Comparison of ENCODE assay signal across 28 mouse cellular contexts in genomic region chr15:81955414-81955813, GRCm38 (mm10). TPM values are rescaled to one million over a fixed set of nuclear protein-coding genes. Genes with fewer than 3 reads are reported as not detected.
DNase-seq lines count a peak whose midpoint lies in the region; ATAC-seq and TF ChIP-seq lines count a peak whose summit lies in the region.
"Had no signal": no experiment of that assay in that cellular context is flagged by ENCODE, and none has a peak within 500 bp of the region (broad histone marks: within the 10 kb centered on the region; RNA-seq: fewer than 3 reads in every experiment).

No protein-coding gene starts in this region.

- no peaks in the 10 kb centered on the region for H3K4me1 ChIP-seq in forebrain, embryonic 11.5 days (replicated peaks; ENCODE audit: control insufficient read depth, insufficient read depth, low read length)
- H3K4me1 ChIP-seq in forebrain, embryonic 10.5 days = peaks cover 13% of the 10 kb centered on the region

- intact Hi-C loops in left cerebral cortex, adult 2 months (cut with DNase I) = loop anchor here (5.0 kb wide), 1 partner anchor 82 kb away; no protein-coding TSS in a partner anchor

- no peaks in the 10 kb centered on the region for H3K79me2 ChIP-seq in myocyte (ENCODE audit: control insufficient read depth, insufficient read depth)

- peak; percentile 27 for DNase-seq in cerebellum, adult 9-10 months
- no peak for DNase-seq in cerebellum, postnatal 4 days (ENCODE audit: low spot score in 2 of 2)
- peak; percentile 44 for DNase-seq in forebrain, embryonic 11.5 days (ENCODE audit: low spot score)
- no peak for DNase-seq in forebrain, embryonic 10.5 days (ENCODE audit: extremely low spot score, low spot score)
- peak; percentile 4 for DNase-seq in kidney, postnatal 10 days
- DNase-seq in kidney, postnatal 4 days = no peak
- DNase-seq in left cerebral cortex, adult 2 months (ENCODE audit: extremely low spot score in 1 of 2, low spot score in 2 of 2) = no peak
- DNase-seq: adrenal gland, adult 2 months; adrenal gland, postnatal 10 days; adrenal gland, postnatal 25 days; cerebellum, adult 18-20 months; cerebellum, adult 8-10 months; cerebellum, postnatal 25 days; embryo, embryonic 11 days had no signal

- WGBS in forebrain, embryonic 11.5 days = 92% methylated on average over 15 of the region's 15 CpGs
- WGBS in forebrain, embryonic 10.5 days = 93% methylated on average over 15 of the region's 15 CpGs

- H3K27me3 ChIP-seq in forebrain, embryonic 11.5 days (ENCODE audit: control insufficient read depth, insufficient read depth, low read length) = no peaks in the 10 kb centered on the region
- no peaks in the 10 kb centered on the region for H3K27me3 ChIP-seq in forebrain, embryonic 10.5 days (ENCODE audit: poor library complexity, severe bottlenecking)
- no peaks in the 10 kb centered on the region for H3K27me3 ChIP-seq in myocyte (ENCODE audit: control insufficient read depth, insufficient read depth, insufficient read length)
- H3K27me3 ChIP-seq: embryonic facial prominence, embryonic 13.5 days; embryonic facial prominence, embryonic 15.5 days; forebrain, embryonic 12.5 days had no signal

- H3K4me3 ChIP-seq in forebrain, embryonic 11.5 days (ENCODE audit: low read depth, low read length) = no peak overlapping the region
- H3K4me3 ChIP-seq in forebrain, embryonic 10.5 days = no peak overlapping the region
- no peak overlapping the region for H3K4me3 ChIP-seq in myocyte
- H3K4me3 ChIP-seq in left cerebral cortex, adult 2 months = no peak overlapping the region
- H3K4me3 ChIP-seq: embryonic facial prominence, embryonic 13.5 days; embryonic facial prominence, embryonic 15.5 days; erythroblast, embryonic 14.5 days; forebrain, embryonic 12.5 days had no signal

- TF ChIP-seq POLR2A in myocyte (IDR thresholded peaks at IDR 0.05; ENCODE audit: insufficient read length, low read depth) = no peak

- no peaks in the 10 kb centered on the region for H3K9me3 ChIP-seq in forebrain, embryonic 11.5 days (ENCODE audit: control insufficient read depth, low read length)
- no peaks in the 10 kb centered on the region for H3K9me3 ChIP-seq in forebrain, embryonic 10.5 days
- H3K9me3 ChIP-seq: embryonic facial prominence, embryonic 13.5 days; embryonic facial prominence, embryonic 15.5 days; forebrain, embryonic 12.5 days had no signal

- no peak overlapping the region for H3ac ChIP-seq in myocyte (ENCODE audit: control insufficient read depth, insufficient read length)

- ATAC-seq in forebrain, embryonic 11.5 days (replicated peaks; ENCODE audit: low FRiP score) = no peak
- ATAC-seq: forebrain, embryonic 14.5 days; forebrain, embryonic 16.5 days had no signal

- no peak overlapping the region for H3K27ac ChIP-seq in forebrain, embryonic 11.5 days (ENCODE audit: low read depth, low read length)
- no peak overlapping the region for H3K27ac ChIP-seq in forebrain, embryonic 10.5 days
- no peak overlapping the region for H3K27ac ChIP-seq in left cerebral cortex, adult 2 months
- H3K27ac ChIP-seq: embryonic facial prominence, embryonic 13.5 days; embryonic facial prominence, embryonic 15.5 days; forebrain, embryonic 12.5 days had no signal

- TF ChIP-seq CTCF in left cerebral cortex, adult 2 months (IDR thresholded peaks at IDR 0.05) = no peak

- H3K9ac ChIP-seq in forebrain, embryonic 11.5 days (ENCODE audit: low read length) = no peak overlapping the region
- H3K9ac ChIP-seq: embryonic facial prominence, embryonic 13.5 days; embryonic facial prominence, embryonic 15.5 days; forebrain, embryonic 12.5 days had no signal

- H3K4me2 ChIP-seq in forebrain, embryonic 11.5 days (ENCODE audit: low read depth, low read length, severe bottlenecking) = no peak overlapping the region
- no peak overlapping the region for H3K4me2 ChIP-seq in myocyte (ENCODE audit: low read depth)
- H3K4me2 ChIP-seq: embryonic facial prominence, embryonic 13.5 days; embryonic facial prominence, embryonic 15.5 days; forebrain, embryonic 12.5 days had no signal

- no peaks in the 10 kb centered on the region; the same call in 1 of the 2 replicates for H3K36me3 ChIP-seq in forebrain, embryonic 11.5 days (ENCODE audit: control insufficient read depth, insufficient read depth, low read length)
- peaks cover 48% of the 10 kb centered on the region for H3K36me3 ChIP-seq in forebrain, embryonic 10.5 days (replicated peaks)
- H3K36me3 ChIP-seq in myocyte (ENCODE audit: control insufficient read depth, insufficient read depth) = peaks cover 16% of the 10 kb centered on the region

TF ChIP-seq in myocyte, 11 proteins besides CTCF, POLR2A, EP300 and RAD21:
- peak; percentile 40 for TF ChIP-seq POLR2AphosphoS2 (IDR thresholded peaks at IDR 0.05; ENCODE audit: insufficient read length, low read depth)
- no peak for TF ChIP-seq MYOD1 (IDR thresholded peaks at IDR 0.05; ENCODE audit: control insufficient read depth in 1 of 3, insufficient read length in 2 of 3, low read depth in 2 of 3)
- no peak for TF ChIP-seq REST (IDR thresholded peaks at IDR 0.05; ENCODE audit: insufficient read depth, insufficient read length)
- no peak for TF ChIP-seq USF1 (IDR thresholded peaks at IDR 0.05; ENCODE audit: low read depth)
- TF ChIP-seq CEBPB (IDR thresholded peaks at IDR 0.05; ENCODE audit: insufficient read depth, poor library complexity, severe bottlenecking) = no peak

RNA-seq across cellular contexts. Expression of gene Pmm1, which starts 5.3 kb away (rescaled TPM):
- 35.1 and 36.9 TPM in 2 replicates for polyA plus RNA-seq in forebrain, embryonic 11.5 days (2014; fragmentation: Nextera tagmentation; extraction: Ambion mirVana)
- 37.1 and 39.3 TPM in 2 replicates for polyA plus RNA-seq in forebrain, embryonic 10.5 days (2016; fragmentation: Nextera tagmentation; extraction: Ambion mirVana)
- polyA plus RNA-seq in myocyte (2012; fragmentation: generic; extraction: Trizol) = 104 TPM
- 100 to 1,000 TPM; 199 to 206 TPM for total RNA-seq in left cerebral cortex, adult 2 months (2021)

RNA-seq across cellular contexts. Expression of gene Csdc2, which starts 18.9 kb away (rescaled TPM):
- polyA plus RNA-seq in forebrain, embryonic 11.5 days (2014; fragmentation: Nextera tagmentation; extraction: Ambion mirVana) = 16.6 and 20.1 TPM in 2 replicates
- 9.2 and 10.7 TPM in 2 replicates for polyA plus RNA-seq in forebrain, embryonic 10.5 days (2016; fragmentation: Nextera tagmentation; extraction: Ambion mirVana)
- 38.3 TPM for polyA plus RNA-seq in myocyte (2012; fragmentation: generic; extraction: Trizol)
- 10 to 100 TPM; 91.2 to 97.6 TPM for total RNA-seq in left cerebral cortex, adult 2 months (2021)
- total RNA-seq: common myeloid progenitor, adult 5-6 weeks; MEL had no signal
- polyA plus RNA-seq: erythroblast, embryonic 14.5 days had no signal

RNA-seq across cellular contexts. Expression of gene 1700029P11Rik, which starts 24.9 kb away (rescaled TPM):
- not detected in 2 replicates for polyA plus RNA-seq in forebrain, embryonic 11.5 days (2014; fragmentation: Nextera tagmentation; extraction: Ambion mirVana)
- not detected in 2 replicates for polyA plus RNA-seq in forebrain, embryonic 10.5 days (2016; fragmentation: Nextera tagmentation; extraction: Ambion mirVana)
- polyA plus RNA-seq in myocyte (2012; fragmentation: generic; extraction: Trizol) = not detected
- total RNA-seq in left cerebral cortex, adult 2 months (2021) = not detected
- total RNA-seq: adrenal gland, adult 2 months; adrenal gland, postnatal 10 days; adrenal gland, postnatal 25 days; adrenal gland, postnatal 4 days; common myeloid progenitor, adult 5-6 weeks; MEL had no signal
- polyA plus RNA-seq: adrenal gland, adult 2 months; brain, embryonic 14.5 days; C2C12; embryonic facial prominence, embryonic 11.5 days; embryonic facial prominence, embryonic 13.5 days; embryonic facial prominence, embryonic 15.5 days; erythroblast, embryonic 14.5 days; forebrain, embryonic 12.5 days; forebrain, embryonic 14.5 days; forebrain, embryonic 16.5 days; frontal cortex, adult 2 months had no signal

RNA-seq across cellular contexts. Expression of gene Polr3h, which starts 29.4 kb away (rescaled TPM):
- 65.1 and 80.5 TPM in 2 replicates for polyA plus RNA-seq in forebrain, embryonic 11.5 days (2014; fragmentation: Nextera tagmentation; extraction: Ambion mirVana)
- 84.0 and 90.8 TPM in 2 replicates for polyA plus RNA-seq in forebrain, embryonic 10.5 days (2016; fragmentation: Nextera tagmentation; extraction: Ambion mirVana)
- polyA plus RNA-seq in myocyte (2012; fragmentation: generic; extraction: Trizol) = 247 TPM
- 10 to 100 TPM; 50.1 to 56.8 TPM for total RNA-seq in left cerebral cortex, adult 2 months (2021)

RNA-seq across cellular contexts. Expression of gene Xrcc6, which starts 32.2 kb away (rescaled TPM):
- 72.9 and 80.6 TPM in 2 replicates for polyA plus RNA-seq in forebrain, embryonic 11.5 days (2014; fragmentation: Nextera tagmentation; extraction: Ambion mirVana)
- polyA plus RNA-seq in forebrain, embryonic 10.5 days (2016; fragmentation: Nextera tagmentation; extraction: Ambion mirVana) = 90.8 and 94.9 TPM in 2 replicates
- polyA plus RNA-seq in myocyte (2012; fragmentation: generic; extraction: Trizol) = 46.3 TPM
- total RNA-seq in left cerebral cortex, adult 2 months (2021) = 10 to 100 TPM; 22.5 to 29.7 TPM

Comparison
In these comparisons a context has a peak if more than half of its experiments do, and no peak if none do; other contexts are left out.
1. DNase-seq: peak in cerebellum, adult 9-10 months (single experiment), forebrain, embryonic 11.5 days (single experiment) and kidney, postnatal 10 days (single experiment); none in cerebellum, postnatal 4 days (0 of 2), forebrain, embryonic 10.5 days (single experiment), kidney, postnatal 4 days (0 of 2) and left cerebral cortex, adult 2 months (0 of 2).